Mouse (Mus musculus): ENCODE measurements around the gene Rasgrp2. TPM values are rescaled to one million over a fixed set of nuclear protein-coding genes. Genes with fewer than 3 reads are reported as not detected.

The Rasgrp2 gene
- polyA plus RNA-seq (2016; fragmentation: Nextera tagmentation; extraction: Ambion mirVana), result 59.9 and 61.6 TPM in 2 replicates

- Histone ChIP-seq H3K27me3 (ENCODE audit: insufficient read depth, poor library complexity, severe bottlenecking) (peaks cover 41% of the 10 kb centered on the region), H3K4me3 (peak within 1 kb of the TSS; percentile 78), H3K9me3 (no peaks in the 10 kb centered on the region), H3K27ac (peak within 1 kb of the TSS; percentile 90), H3K4me1 (peaks cover 62% of the 10 kb centered on the region), H3K36me3 (peaks cover 13% of the 10 kb centered on the region)
- DNase-seq (ENCODE audit: low spot score), result no peak
- 1% methylated on average over 78 of the region's 87 CpGs for WGBS
These were observed at the start of gene Rasgrp2 for GRCm38 (mm10) chr19:6399285-6400095. Gene Rasgrp2, plus strand, starts transcription at chr19:6399340.

- H3K27ac ChIP-seq, result no peak overlapping the region
- H3K9me3 ChIP-seq, result no peaks in the 10 kb centered on the region
- no peak overlapping the region for H3K4me3 ChIP-seq
- 62% methylated on average over 14 of the region's 14 CpGs for WGBS
- DNase-seq (ENCODE audit: low spot score), result no peak
- H3K36me3 ChIP-seq, result peaks cover 38% of the 10 kb centered on the region
- 0 out of 2 replicates have a peak, but pooled peaks cover 4% of the 10 kb centered on the region for H3K27me3 ChIP-seq (ENCODE audit: insufficient read depth, poor library complexity, severe bottlenecking)
- H3K4me1 ChIP-seq, result peaks cover 44% of the 10 kb centered on the region
These were observed 47.6 kb upstream of the Rasgrp2 start for GRCm38 (mm10) chr19:6351431-6352106.

GRCm38 (mm10) chr19:6352107-6352505 lies 47.0 kb upstream of the Rasgrp2 start:
- no peak for DNase-seq (ENCODE audit: low spot score)
- H3K4me1 ChIP-seq, result peaks cover 38% of the 10 kb centered on the region
- peaks cover 33% of the 10 kb centered on the region for H3K36me3 ChIP-seq
- 0 out of 2 replicates have a peak, but pooled peaks cover 4% of the 10 kb centered on the region for H3K27me3 ChIP-seq (ENCODE audit: insufficient read depth, poor library complexity, severe bottlenecking)
- no peak overlapping the region for H3K27ac ChIP-seq
- no peak overlapping the region for H3K4me3 ChIP-seq
- 85% methylated on average over 2 of the region's 2 CpGs for WGBS
- no peaks in the 10 kb centered on the region for H3K9me3 ChIP-seq

GRCm38 (mm10) chr19:6354030-6354429 lies 45.1 kb upstream of the Rasgrp2 start:
- 81% methylated on average over 7 of the region's 7 CpGs for WGBS

GRCm38 (mm10) chr19:6361291-6361690 lies 37.8 kb upstream of the Rasgrp2 start:
- Histone ChIP-seq H3K9me3 (no peaks in the 10 kb centered on the region), H3K27ac (no peak overlapping the region), H3K27me3 (ENCODE audit: insufficient read depth, poor library complexity, severe bottlenecking) (no peaks in the 10 kb centered on the region), H3K4me3 (no peak overlapping the region), H3K4me1 (peaks cover 16% of the 10 kb centered on the region), H3K36me3 (peaks cover 16% of the 10 kb centered on the region)
- DNase-seq (ENCODE audit: low spot score), result no peak
- WGBS, result 84% methylated on average over 3 of the region's 3 CpGs

More at GRCm38 (mm10) chr19:6354030-6354429, 45.1 kb upstream of the Rasgrp2 start:
- H3K27me3 ChIP-seq (ENCODE audit: insufficient read depth, poor library complexity, severe bottlenecking), result 0 out of 2 replicates have a peak, but pooled peaks cover 4% of the 10 kb centered on the region
- no peak overlapping the region for H3K4me3 ChIP-seq
- no peaks in the 10 kb centered on the region for H3K9me3 ChIP-seq
- no peak for DNase-seq (ENCODE audit: low spot score)
- peaks cover 25% of the 10 kb centered on the region for H3K36me3 ChIP-seq
- H3K4me1 ChIP-seq, result peaks cover 27% of the 10 kb centered on the region
- H3K27ac ChIP-seq, result no peak overlapping the region

- Histone ChIP-seq H3K27ac (peak overlapping the region; percentile 99), H3K9me3 (no peaks in the 10 kb centered on the region), H3K27me3 (ENCODE audit: insufficient read depth, poor library complexity, severe bottlenecking) (no peaks in the 10 kb centered on the region), H3K4me3 (peak overlapping the region; percentile 89), H3K4me1 (peaks cover 16% of the 10 kb centered on the region), H3K36me3 (peaks cover 34% of the 10 kb centered on the region)
- DNase-seq (ENCODE audit: low spot score), result no peak
- WGBS, result 3% methylated on average over 11 of the region's 11 CpGs
These were observed 36.1 kb upstream of the Rasgrp2 start for GRCm38 (mm10) chr19:6363091-6363410.

GRCm38 (mm10) chr19:6363411-6364240 lies 35.5 kb upstream of the Rasgrp2 start, which contains the start of gene Sf1:
Gene Sf1, plus strand, starts transcription at chr19:6363690.
- no peaks in the 10 kb centered on the region for H3K9me3 ChIP-seq
- DNase-seq (ENCODE audit: low spot score), result peak; percentile 100
- H3K36me3 ChIP-seq, result peaks cover 40% of the 10 kb centered on the region
- H3K4me3 ChIP-seq, result peak within 1 kb of the TSS; percentile 89
- H3K27ac ChIP-seq, result peak within 1 kb of the TSS; percentile 99
- under 1% methylated on average over 85 of the region's 85 CpGs for whole genome bisulfite sequencing
- peaks cover 16% of the 10 kb centered on the region for H3K4me1 ChIP-seq
- H3K27me3 ChIP-seq (ENCODE audit: insufficient read depth, poor library complexity, severe bottlenecking), result no peaks in the 10 kb centered on the region

- Histone ChIP-seq H3K9me3 (no peaks in the 10 kb centered on the region), H3K36me3 (peaks cover 47% of the 10 kb centered on the region), H3K27me3 (ENCODE audit: insufficient read depth, poor library complexity, severe bottlenecking) (no peaks in the 10 kb centered on the region), H3K4me1 (peaks cover 16% of the 10 kb centered on the region), H3K27ac (peak overlapping the region; percentile 99), H3K4me3 (peak overlapping the region; percentile 89)
- WGBS, result under 1% methylated on average over 55 of the region's 55 CpGs
- DNase-seq (ENCODE audit: low spot score), result peak; percentile 94
These were observed 34.8 kb upstream of the Rasgrp2 start for GRCm38 (mm10) chr19:6364317-6364725.

- peak overlapping the region; percentile 99 for H3K27ac ChIP-seq
- peaks cover 52% of the 10 kb centered on the region for H3K36me3 ChIP-seq
- no peaks in the 10 kb centered on the region for H3K27me3 ChIP-seq (ENCODE audit: insufficient read depth, poor library complexity, severe bottlenecking)
- H3K4me3 ChIP-seq, result peak overlapping the region; percentile 89
- DNase-seq (ENCODE audit: low spot score), result no peak
- 9% methylated on average over 2 of the region's 2 CpGs for WGBS
- H3K9me3 ChIP-seq, result no peaks in the 10 kb centered on the region
- peaks cover 16% of the 10 kb centered on the region for H3K4me1 ChIP-seq
These were observed 34.3 kb upstream of the Rasgrp2 start for GRCm38 (mm10) chr19:6364842-6365241.

- Histone ChIP-seq H3K4me1 (peaks cover 12% of the 10 kb centered on the region), H3K27ac (no peak overlapping the region), H3K9me3 (no peaks in the 10 kb centered on the region), H3K27me3 (ENCODE audit: insufficient read depth, poor library complexity, severe bottlenecking) (no peaks in the 10 kb centered on the region), H3K4me3 (no peak overlapping the region), H3K36me3 (peaks cover 100% of the 10 kb centered on the region)
- WGBS, result 89% methylated on average over 2 of the region's 2 CpGs
- no peak for DNase-seq (ENCODE audit: low spot score)
These were observed 29.0 kb upstream of the Rasgrp2 start for GRCm38 (mm10) chr19:6370175-6370574.

GRCm38 (mm10) chr19:6372433-6372832 lies 26.7 kb upstream of the Rasgrp2 start:
- H3K4me3 ChIP-seq, result no peak overlapping the region
- H3K9me3 ChIP-seq, result no peaks in the 10 kb centered on the region
- H3K27me3 ChIP-seq (ENCODE audit: insufficient read depth, poor library complexity, severe bottlenecking), result no peaks in the 10 kb centered on the region
- H3K4me1 ChIP-seq, result 0 out of 2 replicates have a peak, but pooled peaks cover 6% of the 10 kb centered on the region
- H3K36me3 ChIP-seq, result peaks cover 100% of the 10 kb centered on the region
- DNase-seq (ENCODE audit: low spot score), result no peak
- H3K27ac ChIP-seq, result no peak overlapping the region
- 88% methylated on average over 3 of the region's 3 CpGs for WGBS

- no peaks in the 10 kb centered on the region for H3K9me3 ChIP-seq
- no peak overlapping the region for H3K4me3 ChIP-seq
- H3K4me1 ChIP-seq, result 0 out of 2 replicates have a peak, but pooled peaks cover 6% of the 10 kb centered on the region
- WGBS, result 58% methylated on average over 12 of the region's 12 CpGs
- no peak overlapping the region for H3K27ac ChIP-seq
- peak; percentile 84 for DNase-seq (ENCODE audit: low spot score)
- no peaks in the 10 kb centered on the region for H3K27me3 ChIP-seq (ENCODE audit: insufficient read depth, poor library complexity, severe bottlenecking)
- H3K36me3 ChIP-seq, result peaks cover 100% of the 10 kb centered on the region
These were observed 25.4 kb upstream of the Rasgrp2 start for GRCm38 (mm10) chr19:6373539-6374400.
